Mouse (Mus musculus) adipose tissue, adult 10 weeks (tissue): ENCODE data around the gene Gm45711. TPM values are rescaled to one million over a fixed set of nuclear protein-coding genes. Genes with fewer than 3 reads are reported as not detected.

ENCODE experiments used
- polyA plus RNA-seq: library from polyadenylated mRNA; stranded (reverse); fragments of 350-450 nt; fragmentation: Illumina TruSeq; extraction: RNeasy Lipid Tissue Mini Kit (QIAGEN cat#74804); gene quantifications from one replicate; pipeline ENCODE4 v1.2.3, GENCODE M21; 2014; ENCODE audit warnings: low read depth, low replicate concordance

Gm45711 gene
- 1.7 TPM for polyA plus RNA-seq

DNA sequence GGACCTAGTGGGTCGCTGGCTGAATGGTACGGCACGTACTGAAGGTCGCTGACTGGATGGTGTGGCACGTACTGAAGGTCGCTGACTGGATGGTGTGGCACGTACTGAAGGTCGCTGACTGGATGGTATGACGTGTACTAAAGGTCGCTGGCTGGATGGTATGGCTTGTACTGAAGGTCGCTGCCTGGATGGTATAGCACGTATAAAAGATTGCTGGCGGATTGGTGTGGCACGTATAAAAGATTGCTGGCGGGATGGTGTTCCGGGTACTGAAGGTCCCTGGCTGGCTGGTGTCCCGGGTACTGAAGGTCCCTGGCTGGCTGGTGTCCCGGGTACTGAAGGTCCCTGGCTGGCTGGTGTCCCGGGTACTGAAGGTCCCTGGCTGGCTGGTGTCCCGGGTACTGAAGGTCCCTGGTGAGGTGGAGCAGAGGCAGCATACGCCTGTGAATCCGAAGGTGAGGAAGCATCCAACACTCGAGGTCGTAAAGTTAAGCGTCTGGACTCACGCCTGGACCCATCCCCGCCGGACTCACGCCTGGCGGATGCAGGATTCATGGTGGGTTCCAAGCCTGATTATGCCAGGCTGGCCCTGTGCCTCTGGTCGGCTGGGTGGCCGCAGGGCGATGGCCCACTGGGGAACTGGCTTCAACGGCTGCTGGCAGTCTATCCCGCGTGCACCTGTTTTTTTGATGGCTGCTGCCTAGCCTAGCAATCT, at the start of gene Gm45711, which contains the start of gene Cmtm1:
Gene Gm45711 (minus strand): TSS at position 641 of the 715 bp plus-strand sequence.
Gene Cmtm1 (minus strand): TSS at position 705 of the 715 bp plus-strand sequence.

DNA sequence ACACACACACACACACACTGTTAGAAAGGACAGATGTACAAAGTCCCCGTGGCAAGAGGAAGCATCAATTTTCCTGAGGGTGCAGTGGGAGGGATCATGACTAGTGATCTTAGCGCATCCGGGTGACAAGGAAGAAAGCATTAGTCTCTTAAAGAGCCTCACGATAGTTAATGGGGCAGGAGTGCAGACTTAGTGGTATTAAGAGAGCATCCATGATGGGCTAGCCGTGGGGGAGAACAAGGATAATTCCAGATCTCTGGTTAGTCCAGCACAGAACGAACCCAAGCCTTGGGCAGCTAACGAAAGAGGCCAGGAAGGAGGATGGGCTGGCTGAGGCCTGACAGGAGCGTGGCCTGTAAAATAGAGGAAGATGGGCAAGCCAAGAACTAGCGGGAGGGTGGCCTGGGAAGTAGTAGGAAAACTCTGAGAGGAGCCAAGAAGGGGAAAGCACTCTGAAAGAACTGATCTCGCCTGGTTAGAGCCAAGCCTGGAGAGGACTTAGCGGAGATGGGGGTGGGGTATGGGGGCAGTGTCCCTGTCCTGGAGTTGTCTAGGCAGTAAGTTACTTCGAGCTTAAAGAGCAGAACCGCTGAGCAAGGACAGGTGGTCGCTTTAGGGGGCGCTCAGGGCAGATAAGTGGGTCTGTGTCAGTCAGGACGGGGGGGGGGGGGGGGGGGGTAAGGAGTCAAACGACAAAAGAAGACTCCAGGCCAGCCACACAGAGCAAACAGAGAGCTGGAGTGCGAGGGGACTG, 29.5 kb upstream of the Gm45711 start, which contains the start of gene Cmtm3:
Gene Cmtm3 (plus strand): TSS at position 182 of the 754 bp plus-strand sequence.

DNA sequence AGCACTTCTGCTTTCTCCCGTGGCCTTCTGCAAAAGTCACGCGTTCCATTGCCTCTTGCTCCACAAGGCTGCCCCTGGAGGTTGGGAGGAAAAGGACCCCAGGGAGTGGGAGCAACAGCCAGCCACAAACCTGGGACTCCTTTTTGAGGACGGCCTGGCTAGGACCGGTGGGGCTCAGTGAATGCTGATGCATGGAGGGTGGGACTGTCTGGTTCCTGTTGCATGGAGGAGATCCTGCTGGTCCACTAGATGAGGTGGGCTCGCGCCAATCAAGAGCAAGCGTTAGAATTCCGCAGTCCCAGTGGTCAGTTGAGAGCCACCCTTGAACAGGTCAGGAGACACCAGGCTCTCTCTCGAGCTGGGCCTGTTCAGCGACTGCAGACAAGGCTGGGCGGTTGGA, 12.0 kb upstream of the Gm45711 start, which contains the start of gene Cmtm2b:
Gene Cmtm2b (plus strand): TSS at position 301 of the 400 bp plus-strand sequence.

DNA sequence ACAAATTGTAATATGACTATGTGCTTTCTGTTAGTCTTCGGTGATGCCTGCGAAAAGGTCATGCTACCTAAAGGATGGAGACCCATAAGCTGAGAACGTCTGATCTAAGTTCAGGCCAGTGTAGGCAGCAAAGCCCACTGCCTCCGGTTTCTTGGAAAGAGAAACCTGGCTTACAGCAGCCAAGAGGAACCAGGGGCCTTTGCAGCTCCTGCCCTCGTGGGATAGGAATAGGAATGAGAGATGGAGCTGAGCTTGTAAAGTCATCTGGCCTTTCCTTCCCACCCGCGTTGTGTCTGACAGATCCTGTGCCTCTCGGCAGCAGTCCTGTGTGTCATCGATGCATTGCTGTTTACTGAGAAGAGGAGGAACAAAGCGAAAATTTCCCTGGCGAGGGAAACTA, 11.4 kb upstream of the Gm45711 start, which contains the start of gene Gm11020:
Gene Gm11020 (plus strand): TSS at position 301 of the 400 bp plus-strand sequence.

DNA sequence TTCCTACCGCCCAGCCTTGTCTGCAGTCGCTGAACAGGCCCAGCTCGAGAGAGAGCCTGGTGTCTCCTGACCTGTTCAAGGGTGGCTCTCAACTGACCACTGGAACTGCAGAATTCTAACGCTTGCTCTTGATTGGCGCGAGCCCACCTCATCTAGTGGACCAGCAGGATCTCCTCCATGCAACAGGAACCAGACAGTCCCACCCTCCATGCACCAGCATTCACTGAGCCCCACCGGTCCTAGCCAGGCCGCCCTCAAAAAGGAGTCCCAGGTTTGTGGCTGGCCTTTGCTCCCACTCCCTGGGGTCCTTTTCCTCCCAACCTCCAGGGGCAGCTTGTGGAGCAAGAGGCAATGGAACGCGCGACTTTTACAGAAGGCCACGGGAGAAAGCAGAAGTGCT, 16.8 kb downstream of the Gm45711 start, which contains the start of gene Cmtm2a:
Gene Cmtm2a (minus strand): TSS at position 101 of the 400 bp plus-strand sequence.

DNA sequence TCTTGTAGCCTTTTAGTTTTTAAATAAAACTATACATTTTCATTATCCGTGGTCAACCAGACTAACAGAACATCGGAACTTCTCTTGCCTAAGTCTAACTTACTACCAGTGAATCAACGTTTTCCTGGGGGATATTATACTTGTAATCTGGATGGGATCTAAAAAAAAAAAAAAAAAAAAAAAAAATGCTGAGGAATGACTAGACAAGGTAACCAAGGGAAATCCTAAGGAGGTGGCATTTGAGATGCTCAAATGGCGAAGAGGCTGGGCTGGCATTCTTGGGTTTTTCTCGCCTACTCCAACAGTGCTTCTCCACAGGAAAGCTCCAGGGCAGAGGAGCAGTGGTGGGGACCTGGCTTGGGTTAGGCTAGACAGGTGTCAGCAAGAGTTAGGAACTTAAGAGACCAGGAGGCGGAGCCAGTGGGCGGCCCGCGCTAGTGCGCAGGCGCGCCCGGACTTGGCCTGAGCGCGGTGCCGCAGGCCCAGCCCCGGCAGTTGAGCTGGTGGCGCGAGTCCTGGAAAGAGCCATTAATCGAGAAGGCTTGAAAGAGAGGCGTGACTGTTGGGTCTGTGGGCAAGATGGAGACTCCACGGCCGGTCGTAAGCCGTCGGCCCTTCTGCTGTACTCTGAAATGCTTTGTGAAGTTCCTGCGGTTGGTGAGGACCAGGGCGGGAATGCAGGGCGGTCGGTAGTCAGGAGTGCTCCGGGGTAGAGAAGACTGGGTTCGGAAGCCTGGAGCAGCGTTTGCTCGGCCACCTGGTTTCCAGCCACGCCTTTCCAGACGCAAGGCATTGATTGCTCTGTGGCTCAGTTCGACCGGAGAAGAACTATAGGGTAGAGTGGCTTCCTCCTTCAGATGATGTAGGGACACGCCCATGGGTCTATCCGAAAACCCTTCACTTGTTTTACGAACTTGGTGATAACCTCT, 59.2 kb downstream of the Gm45711 start, which contains the start of gene Cklf:
Gene Cklf (plus strand): TSS at position 423 of the 929 bp plus-strand sequence.

DNA sequence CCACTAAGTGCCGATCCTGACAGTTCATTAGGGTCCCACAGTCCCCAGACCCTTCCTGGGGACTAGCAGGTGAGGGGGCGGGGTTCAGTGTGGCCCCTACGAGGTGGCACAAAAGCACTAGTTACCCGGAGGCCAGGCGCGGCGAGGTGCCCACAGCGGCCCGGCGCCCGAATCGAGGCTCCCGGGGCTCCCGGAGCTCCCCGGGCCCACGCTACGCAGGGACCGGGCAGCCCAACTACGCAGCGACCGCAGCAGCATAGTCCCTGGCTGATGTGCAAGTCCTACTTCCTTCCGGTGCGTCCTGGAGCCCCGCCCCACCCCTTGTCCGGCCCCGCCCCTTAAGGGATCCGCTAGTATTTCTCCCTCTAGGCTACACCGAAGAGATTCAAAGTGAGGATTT, 61.6 kb downstream of the Gm45711 start, which contains the start of gene Tk2:
Gene Tk2 (minus strand): TSS at position 283 of the 400 bp plus-strand sequence.

Other genes with a start within 250 kb of the Gm45711 start
- gene Cdh5, start 208.5 kb downstream of the Gm45711 start, polyA plus RNA-seq: 67.2 TPM
- 0.37 TPM for gene Bean1, start 139.6 kb downstream of the Gm45711 start, polyA plus RNA-seq
- 36.2 TPM for gene Tk2, start 61.5 kb downstream of the Gm45711 start, polyA plus RNA-seq
- gene Cklf, start 59.2 kb downstream of the Gm45711 start, polyA plus RNA-seq: 27.2 TPM
- gene Cmtm2a, start 16.9 kb downstream of the Gm45711 start, polyA plus RNA-seq: 18.3 TPM
- not detected for gene Cmtm1, start 64 bp upstream of the Gm45711 start, polyA plus RNA-seq
- gene Gm11020, start 11.5 kb upstream of the Gm45711 start, polyA plus RNA-seq: not detected
- 10.0 TPM for gene Cmtm2b, start 12.1 kb upstream of the Gm45711 start, polyA plus RNA-seq
- 41.5 TPM for gene Cmtm3, start 29.3 kb upstream of the Gm45711 start, polyA plus RNA-seq
- 36.8 TPM for gene Cmtm4, start 85.7 kb upstream of the Gm45711 start, polyA plus RNA-seq
- gene Dync1li2, start 133.0 kb upstream of the Gm45711 start, polyA plus RNA-seq: 51.8 TPM
- gene Terb1, start 199.8 kb upstream of the Gm45711 start, polyA plus RNA-seq: 1.2 TPM
- 51.1 TPM for gene Nae1, start 224.6 kb upstream of the Gm45711 start, polyA plus RNA-seq
- 12.7 TPM for gene Car7, start 224.6 kb upstream of the Gm45711 start, polyA plus RNA-seq